Mouse (Mus musculus): ENCODE results near the gene Hlcs.

Gene Hlcs

GRCm38 (mm10) chr16:94248721-94249120, 64.7 kb downstream of the Hlcs start:
- DNase-seq (ENCODE audit: low read depth, low spot score), result peak; percentile 64

DNA sequence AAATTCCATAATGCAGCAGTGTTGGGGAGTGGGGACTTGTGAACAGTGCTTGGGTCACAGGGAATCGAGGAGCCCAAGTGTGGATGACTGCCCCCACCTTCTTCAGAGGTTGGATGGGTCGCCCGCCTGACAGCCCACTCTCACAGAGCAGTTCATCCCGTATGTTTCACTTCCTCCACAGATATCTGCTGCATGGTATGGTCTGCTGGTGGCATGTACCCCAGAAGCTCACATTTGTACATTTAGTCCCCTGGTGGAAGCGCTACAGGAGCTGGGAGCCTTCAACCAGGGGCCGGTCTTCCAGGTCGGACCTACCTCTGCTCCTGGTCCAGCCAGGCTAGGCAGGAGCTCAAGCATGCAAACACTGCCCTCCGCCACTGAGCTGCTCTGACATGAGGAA, 66.4 kb downstream of the Hlcs start:
- DNase-seq (ENCODE audit: low read depth, low spot score), result no peak

- DNase-seq (ENCODE audit: low read depth, low spot score), result no peak
Measured at GRCm38 (mm10) chr16:94246058-94246784, 67.2 kb downstream of the Hlcs start.

DNA sequence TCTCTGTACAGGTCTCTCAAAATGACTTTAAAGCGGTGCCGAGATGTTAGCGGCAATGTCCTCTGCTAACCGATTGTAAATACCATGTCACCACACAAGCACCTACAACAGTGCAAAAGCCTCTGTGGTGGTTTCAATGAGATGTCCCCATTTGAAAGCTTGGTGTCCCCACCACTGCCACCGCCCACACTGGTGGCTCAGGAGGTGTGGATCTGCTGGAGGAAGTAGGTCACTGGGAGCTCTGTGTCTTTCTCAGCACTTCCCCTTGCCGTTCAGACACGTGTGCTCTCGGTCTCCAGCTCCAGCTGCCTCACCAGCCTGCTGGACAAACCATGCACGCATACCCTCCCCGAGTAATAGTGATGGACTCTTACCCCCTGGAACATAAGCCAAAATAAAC, 72.2 kb downstream of the Hlcs start:
- peak; percentile 53 for DNase-seq (ENCODE audit: low read depth, low spot score)

DNA sequence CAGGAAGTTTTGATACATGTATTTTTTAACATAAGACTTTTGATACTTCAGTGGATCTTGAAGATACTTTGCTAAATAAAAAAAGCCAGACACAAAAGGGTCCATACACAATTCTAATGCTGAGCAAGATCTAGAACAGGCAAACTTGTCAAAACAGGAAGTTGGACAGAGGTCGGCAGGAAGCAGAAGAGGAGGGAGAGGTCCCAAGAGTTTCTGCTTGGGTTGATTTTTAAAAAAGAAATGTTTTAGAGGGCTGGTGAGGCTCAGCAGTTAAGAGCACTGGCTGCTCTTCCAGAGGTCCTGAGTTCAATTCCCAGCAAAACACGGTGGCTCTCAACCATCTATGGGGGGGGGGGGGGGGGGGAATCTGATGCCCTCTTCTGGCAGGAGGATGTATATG, 73.2 kb downstream of the Hlcs start:
- DNase-seq (ENCODE audit: low read depth, low spot score), result no peak

DNA sequence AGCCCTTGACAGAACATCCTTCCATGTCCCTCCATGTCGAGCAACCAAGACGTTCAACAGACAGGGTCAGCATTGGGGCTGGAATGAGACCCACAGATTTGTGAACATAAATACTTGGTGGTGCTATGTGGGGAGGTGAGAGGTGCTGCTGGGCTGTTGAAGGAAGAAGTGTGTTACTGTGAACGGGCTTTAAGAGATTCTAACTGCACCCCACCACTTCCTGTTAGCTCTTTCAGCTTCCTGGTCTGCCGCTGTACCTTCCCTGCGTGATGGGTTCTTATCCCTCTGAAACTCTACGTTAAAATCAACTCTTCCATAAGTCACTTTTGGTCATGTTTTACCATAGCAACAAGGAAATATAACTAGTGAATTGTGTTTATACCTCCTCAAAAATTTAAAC, 73.8 kb downstream of the Hlcs start:
- DNase-seq (ENCODE audit: low read depth, low spot score), result no peak

DNA sequence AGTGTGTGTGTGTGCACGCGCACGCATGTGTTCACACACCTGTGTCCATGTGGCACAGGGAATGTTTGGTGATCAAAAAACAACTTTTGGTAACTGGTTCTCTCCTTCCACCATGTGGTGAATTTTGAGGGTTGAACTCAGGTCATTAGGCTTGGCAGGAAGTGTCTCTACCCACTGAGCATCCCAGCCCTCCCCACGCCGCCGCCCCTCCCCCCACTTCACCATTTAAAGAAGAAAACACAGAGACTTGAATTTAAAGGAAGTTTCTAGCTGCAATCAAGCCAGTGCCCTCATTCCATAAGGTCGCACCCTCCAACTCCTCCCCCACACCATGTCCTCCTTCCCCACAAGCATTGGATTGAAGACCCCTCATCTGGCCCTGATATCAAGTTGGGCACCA, 74.2 kb downstream of the Hlcs start:
- DNase-seq (ENCODE audit: low read depth, low spot score), result no peak

- no peak for DNase-seq (ENCODE audit: low read depth, low spot score)
Measured at GRCm38 (mm10) chr16:94237130-94237484, 76.3 kb downstream of the Hlcs start.

DNA sequence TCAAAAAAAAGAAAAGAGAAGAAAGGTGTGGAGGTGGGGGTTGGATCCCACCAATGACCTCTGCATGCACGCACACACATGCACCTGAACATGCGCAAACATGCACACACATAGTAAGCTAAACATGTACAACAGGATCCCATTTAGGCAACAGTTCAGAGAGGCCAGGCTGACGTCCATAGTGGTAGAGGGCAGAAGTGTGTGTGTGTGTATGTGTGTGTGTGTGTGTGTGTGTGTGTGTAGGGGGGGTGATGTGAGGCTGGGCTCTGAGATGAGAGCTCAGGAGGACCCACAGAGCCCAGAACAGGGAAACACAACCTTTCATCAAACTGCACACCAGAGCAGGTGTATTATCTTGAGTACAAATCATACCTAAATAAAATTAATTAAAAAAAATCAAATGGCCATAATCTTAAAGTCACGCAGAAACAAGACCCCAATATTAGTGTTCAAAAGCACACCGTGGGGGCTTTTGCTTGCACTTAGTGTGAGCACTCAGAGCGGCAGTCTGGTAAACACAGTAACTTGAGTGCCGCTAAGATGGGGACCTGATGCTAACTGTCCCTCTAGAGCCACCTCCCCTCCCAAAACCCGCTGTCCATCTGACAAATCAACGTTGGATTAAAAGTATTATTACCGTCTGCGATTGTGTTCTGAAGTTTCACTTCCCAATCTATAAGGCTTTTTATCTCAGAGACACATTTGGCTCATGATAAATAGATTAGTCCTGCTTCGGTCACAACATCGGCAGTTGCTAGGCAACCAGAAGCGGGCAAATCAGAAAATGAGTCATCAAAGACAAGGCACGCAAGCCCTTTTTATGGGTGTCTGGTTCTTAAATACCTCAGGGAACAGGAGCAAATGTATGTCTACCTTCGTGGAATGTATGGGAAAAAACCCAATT, 76.9 kb downstream of the Hlcs start:
- peak; percentile 84 for DNase-seq (ENCODE audit: low read depth, low spot score)

DNA sequence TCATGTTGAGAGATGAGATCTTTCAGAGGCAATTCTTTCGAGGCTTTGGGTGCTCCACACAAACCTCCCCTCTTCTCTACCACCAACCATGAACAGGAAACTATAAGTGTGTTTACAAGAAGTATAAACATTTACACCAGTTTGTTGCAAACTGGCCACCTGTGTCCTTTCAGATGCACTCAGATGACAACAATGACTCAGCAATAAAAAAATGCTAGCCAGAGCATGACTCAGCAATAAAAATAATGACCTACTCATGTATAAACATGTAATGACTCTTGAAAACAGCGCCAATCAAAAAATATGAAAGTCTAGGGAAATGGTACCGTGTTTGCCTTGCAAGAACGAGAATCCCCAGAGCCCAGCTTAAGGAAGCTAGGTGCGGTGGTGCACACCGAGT, 77.7 kb downstream of the Hlcs start:
- DNase-seq (ENCODE audit: low read depth, low spot score), result no peak

DNA sequence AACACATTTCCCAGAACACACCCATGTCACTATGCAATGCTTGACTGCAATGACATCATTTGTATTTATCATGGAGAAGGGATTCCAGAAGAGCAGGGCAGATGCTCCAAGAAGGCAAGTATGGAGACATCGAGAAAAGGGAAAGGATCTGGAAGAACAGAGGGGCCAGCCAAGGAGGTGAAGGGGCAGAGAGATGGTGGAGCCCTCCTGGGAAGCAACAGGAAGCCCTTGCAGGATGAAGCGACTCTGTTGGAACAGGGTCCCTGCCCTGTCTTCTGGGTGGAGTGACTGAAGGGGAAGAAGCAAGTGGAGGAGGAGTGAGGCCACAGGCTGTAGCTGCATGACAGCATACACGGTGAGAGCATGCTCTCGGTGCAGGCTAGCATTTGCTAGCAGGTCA, 79.2 kb downstream of the Hlcs start:
- DNase-seq (ENCODE audit: low read depth, low spot score), result no peak

DNA sequence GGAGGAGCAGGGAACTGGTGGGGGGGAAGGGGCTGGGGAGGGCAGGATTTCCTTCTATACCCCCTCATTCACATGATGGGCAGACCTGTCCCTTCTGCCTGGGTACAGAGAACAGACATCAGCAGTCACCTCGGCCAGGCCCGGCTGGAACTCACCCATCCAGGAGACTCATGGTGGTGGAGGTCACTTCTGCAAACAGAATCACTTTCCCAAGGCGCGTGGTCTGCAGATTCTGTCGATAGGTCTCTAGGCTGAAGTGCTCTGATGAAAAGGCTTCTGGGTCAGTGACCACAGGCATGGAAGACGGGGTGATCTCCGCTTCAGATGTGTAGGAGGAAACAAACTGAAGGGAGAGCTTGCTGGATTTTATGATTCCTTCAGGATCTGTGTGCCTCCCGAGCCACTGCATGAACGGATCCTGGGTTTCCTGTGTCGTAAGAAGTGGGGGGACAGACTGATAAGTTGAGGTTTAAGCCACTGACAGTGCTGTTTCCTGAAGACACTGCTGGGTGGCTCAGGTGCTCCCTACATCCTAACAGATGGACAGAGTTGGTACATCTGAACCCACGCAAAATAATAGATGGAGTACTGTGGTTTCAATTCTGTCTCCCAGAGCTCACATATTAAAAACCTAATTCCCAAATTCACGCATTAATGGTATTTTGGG, 82.3 kb downstream of the Hlcs start:
- DNase-seq (ENCODE audit: low read depth, low spot score), result no peak

DNA sequence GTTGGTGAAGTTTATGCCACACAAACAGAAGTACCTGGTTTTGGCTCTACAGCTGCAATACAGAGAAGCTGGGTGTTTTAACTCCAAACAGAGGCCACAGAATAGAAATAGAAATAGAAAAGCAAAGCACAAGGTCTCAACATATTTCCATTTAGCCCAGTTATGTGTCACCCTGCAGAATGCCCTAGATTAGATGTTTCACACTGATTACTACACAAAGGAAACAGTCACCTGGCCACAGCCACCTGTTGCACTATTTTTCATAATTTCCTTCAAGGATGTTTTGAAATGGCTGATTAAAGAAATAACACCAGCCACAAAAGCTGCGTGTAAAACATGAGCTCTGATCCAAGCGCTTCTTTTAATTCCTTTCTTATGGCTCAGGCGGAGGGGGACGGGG, 82.9 kb downstream of the Hlcs start:
- DNase-seq (ENCODE audit: low read depth, low spot score), result no peak

DNA sequence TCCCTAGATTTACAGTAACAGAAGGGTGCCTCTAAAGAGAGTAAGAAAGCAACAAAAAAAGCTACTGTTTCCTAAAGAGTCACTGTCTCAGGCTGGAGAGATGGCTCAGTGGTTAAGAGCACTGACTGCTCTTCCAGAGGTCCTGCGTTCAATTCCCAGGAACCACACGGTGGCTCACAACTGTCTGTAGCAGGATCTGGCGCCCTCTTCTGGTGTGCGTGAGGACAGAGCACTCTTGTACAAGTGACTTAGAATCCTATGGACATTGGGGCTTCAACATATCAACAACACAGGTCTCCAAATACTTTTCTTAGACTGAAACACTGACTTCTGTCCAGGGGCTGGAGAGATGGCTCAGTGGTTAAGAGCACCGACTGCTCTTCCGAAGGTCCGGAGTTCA, 83.5 kb downstream of the Hlcs start:
- DNase-seq (ENCODE audit: low read depth, low spot score), result no peak

- peak; percentile 17 for DNase-seq (ENCODE audit: low read depth, low spot score)
Measured at GRCm38 (mm10) chr16:94228858-94229555, 84.4 kb downstream of the Hlcs start.

GRCm38 (mm10) chr16:94227328-94228018, 85.9 kb downstream of the Hlcs start:
- DNase-seq (ENCODE audit: low read depth, low spot score), result peak; percentile 72

DNA sequence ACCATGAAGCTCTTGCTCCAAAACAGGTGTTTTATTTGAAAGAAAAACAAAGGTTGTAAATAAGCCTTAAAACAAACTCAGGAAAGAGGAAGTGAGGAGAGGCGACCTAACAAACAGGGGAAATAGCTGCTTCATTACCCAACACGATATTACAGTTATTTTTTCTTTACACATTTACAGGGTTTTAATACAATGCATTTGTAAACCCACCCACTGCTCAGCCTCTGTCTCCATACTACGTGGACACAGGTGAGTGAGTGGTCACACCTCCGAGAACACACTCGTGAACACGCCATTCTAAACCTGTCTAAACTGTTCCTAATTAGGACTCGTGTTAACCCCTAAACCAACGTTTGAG, 90.0 kb downstream of the Hlcs start:
- no peak for DNase-seq (ENCODE audit: low read depth, low spot score)

DNA sequence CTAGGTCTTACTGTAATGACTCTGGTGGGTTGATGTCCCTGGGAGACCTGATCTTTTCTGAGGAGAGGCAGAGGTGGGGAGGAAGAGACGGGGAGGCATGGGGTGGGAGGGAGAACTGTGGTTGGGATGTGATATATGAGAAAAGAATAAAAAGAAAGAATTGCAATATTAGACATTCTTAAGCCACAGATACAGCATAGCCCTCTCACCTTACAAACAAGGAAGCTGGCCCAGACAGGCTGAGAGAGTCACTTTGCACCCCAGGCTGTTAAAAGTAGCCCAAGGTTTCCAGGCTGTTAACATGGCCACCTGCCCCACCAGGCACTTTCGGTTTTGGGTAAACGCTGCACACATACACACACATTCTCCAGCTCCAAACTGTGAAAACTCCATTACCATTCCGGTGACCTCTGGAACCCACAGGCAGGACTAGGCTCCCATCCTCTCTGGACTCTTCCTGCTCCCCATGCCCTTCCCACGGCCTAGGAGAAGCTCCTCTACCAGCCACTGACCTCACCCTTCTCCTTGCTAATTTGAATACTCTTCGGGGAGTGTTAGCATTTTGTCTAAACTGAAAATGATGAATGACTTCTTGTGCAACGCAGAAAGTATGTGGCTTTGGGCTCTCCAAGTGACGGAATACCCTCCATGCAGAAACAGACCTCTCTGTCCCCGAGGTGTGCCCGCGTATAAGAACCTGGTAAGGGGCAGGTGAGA, 90.6 kb downstream of the Hlcs start:
- no peak for DNase-seq (ENCODE audit: low read depth, low spot score)

- no peak for DNase-seq (ENCODE audit: low read depth, low spot score)
Measured at GRCm38 (mm10) chr16:94210689-94211357, 102.5 kb downstream of the Hlcs start.

DNA sequence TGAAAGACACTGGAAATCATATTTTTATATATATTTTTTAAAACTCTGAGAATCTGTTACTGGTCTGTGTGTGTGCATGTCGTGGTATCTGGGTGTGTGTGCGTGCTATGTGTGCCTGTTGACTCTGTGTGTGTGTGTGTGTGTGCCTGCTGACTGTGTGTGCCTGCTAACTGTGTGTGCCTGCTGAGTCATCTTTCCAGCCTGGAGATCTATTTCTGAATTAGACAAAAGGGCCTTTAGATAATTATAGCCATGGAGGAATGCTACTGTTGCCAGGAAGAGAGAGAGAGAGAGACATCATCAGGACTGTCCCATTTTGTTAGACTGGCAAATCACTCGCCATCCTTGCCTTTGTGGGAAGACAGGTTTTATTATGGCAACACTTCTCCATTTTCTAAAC, 103.7 kb downstream of the Hlcs start:
- peak; percentile 95 for DNase-seq (ENCODE audit: low read depth, low spot score)
